Mouse (Mus musculus) heart, adult 2 months (tissue): ENCODE results near the gene Ptprm.

ENCODE experiments used
- CTCF ChIP-seq: fragments of 200-600 bp; IDR thresholded peaks from 2 replicates; pipeline ENCODE4 v1.8.1; 2022; ENCODE audit warnings: antibody characterized with exemption, mild to moderate bottlenecking, moderate library complexity
- POLR2A ChIP-seq: fragments of 200-500 bp; IDR thresholded peaks from 2 replicates; pipeline ENCODE4 v1.6.1; 2011; ENCODE audit warnings: mild to moderate bottlenecking, low read depth, low read length, control low read depth; ENCODE audit not compliant: insufficient read depth

GRCm38 (mm10) chr17:66891916-66892315 is 462.3 kb downstream of the Ptprm start:
- TF ChIP-seq POLR2A (no peak), CTCF (no peak)
